Comparison of ENCODE assay signal across 8 mouse cellular contexts in genomic region chr1:92473165-92474041, GRCm38 (mm10). TPM values are rescaled to one million over a fixed set of nuclear protein-coding genes. Genes with fewer than 3 reads are reported as not detected.
A peak's percentile ranks its signal among the peaks of the same experiment; 100 is the strongest.
DNase-seq lines count a peak whose midpoint lies in the region; ATAC-seq and TF ChIP-seq lines count a peak whose summit lies in the region.

TSS of gene Ndufa10 (minus strand) at chr1:92473860.

- H3K9me3 ChIP-seq in kidney, embryonic 14.5 days (ENCODE audit: control insufficient read depth, low read length), result no peaks in the 10 kb centered on the region
- no peaks in the 10 kb centered on the region for H3K9me3 ChIP-seq in limb, embryonic 15.5 days

- TF ChIP-seq CTCF in bone marrow macrophage, adult 2 months (IDR thresholded peaks at IDR 0.05; ENCODE audit: low read depth, low read length), result no peak
- TF ChIP-seq CTCF in embryonic fibroblast, embryonic 13.5 days (IDR thresholded peaks at IDR 0.05; ENCODE audit: borderline replicate concordance, insufficient read depth, low read length), result no peak

- H3K36me3 ChIP-seq in kidney, embryonic 14.5 days (ENCODE audit: control insufficient read depth, insufficient read depth, low read length), result peaks cover 26% of the 10 kb centered on the region
- H3K36me3 ChIP-seq in limb, embryonic 15.5 days, result peaks cover 26% of the 10 kb centered on the region

- TF ChIP-seq POLR2A in bone marrow macrophage, adult 2 months (IDR thresholded peaks at IDR 0.05; ENCODE audit: borderline replicate concordance, low read depth, low read length), result no peak
- peak; percentile 91 for TF ChIP-seq POLR2A in embryonic fibroblast, embryonic 13.5 days (IDR thresholded peaks at IDR 0.05; ENCODE audit: low read depth, low read length)

- DNase-seq in A20 (ENCODE audit: low read depth, low spot score), result peak; percentile 96
- peak; percentile 85 to 91 for DNase-seq in heart, adult 9 months (ENCODE audit: low spot score in 2 of 2)
- peak; percentile 80 to 94 for DNase-seq in monocyte, adult 2 months (ENCODE audit: low read depth in 1 of 2, low spot score in 2 of 2)
- DNase-seq in spleen, postnatal 36 days (ENCODE audit: low spot score in 2 of 2), result peak; percentile 84 to 90

- ATAC-seq in kidney, embryonic 14.5 days (ENCODE audit: low FRiP score, low TSS enrichment), result peak; percentile 96
- peak; percentile 90 for ATAC-seq in limb, embryonic 15.5 days (ENCODE audit: insufficient number of reproducible peaks, low FRiP score, low TSS enrichment, low read depth)

- peak within 1 kb of the TSS; percentile 52 for H3K27ac ChIP-seq in bone marrow macrophage, adult 2 months (ENCODE audit: insufficient read depth, low read depth, low read length)
- no peak within 1 kb of the TSS for H3K27ac ChIP-seq in embryonic fibroblast, embryonic 13.5 days (ENCODE audit: insufficient read depth, low read length)
- peak within 1 kb of the TSS; percentile 59; the same call in 1 of the 2 replicates for H3K27ac ChIP-seq in kidney, embryonic 14.5 days (ENCODE audit: low read depth, low read length)
- H3K27ac ChIP-seq in limb, embryonic 15.5 days, result peak within 1 kb of the TSS; percentile 85

- peaks cover 2% of the 10 kb centered on the region; the same call in 1 of the 2 replicates for H3K4me1 ChIP-seq in bone marrow macrophage, adult 2 months (ENCODE audit: control insufficient read depth, insufficient read depth, low read length)
- no peaks in the 10 kb centered on the region for H3K4me1 ChIP-seq in embryonic fibroblast, embryonic 13.5 days (ENCODE audit: control insufficient read depth, insufficient read depth, low read length)
- H3K4me1 ChIP-seq in kidney, embryonic 14.5 days (ENCODE audit: control insufficient read depth, insufficient read depth, low read length), result peaks cover 9% of the 10 kb centered on the region
- H3K4me1 ChIP-seq in limb, embryonic 15.5 days, result peaks cover 14% of the 10 kb centered on the region

- H3K4me3 ChIP-seq in bone marrow macrophage, adult 2 months (ENCODE audit: insufficient read depth, low read length), result peak within 1 kb of the TSS; percentile 97
- peak within 1 kb of the TSS; percentile 96 for H3K4me3 ChIP-seq in embryonic fibroblast, embryonic 13.5 days (ENCODE audit: insufficient read depth, low read length)
- peak within 1 kb of the TSS; percentile 97 for H3K4me3 ChIP-seq in kidney, embryonic 14.5 days (ENCODE audit: low read length)
- peak within 1 kb of the TSS; percentile 95 for H3K4me3 ChIP-seq in limb, embryonic 15.5 days

- H3K4me2 ChIP-seq in kidney, embryonic 14.5 days (replicated peaks; ENCODE audit: low read depth, low read length), result peak within 1 kb of the TSS; percentile 93
- H3K4me2 ChIP-seq in limb, embryonic 15.5 days, result peak within 1 kb of the TSS; percentile 93

- peak within 1 kb of the TSS; percentile 95 for H3K9ac ChIP-seq in kidney, embryonic 14.5 days (ENCODE audit: low read depth, low read length)
- peak within 1 kb of the TSS; percentile 93 for H3K9ac ChIP-seq in limb, embryonic 15.5 days

- H3K27me3 ChIP-seq in kidney, embryonic 14.5 days (ENCODE audit: control insufficient read depth, insufficient read depth, low read length), result no peaks in the 10 kb centered on the region; the same call in 1 of the 2 replicates
- no peaks in the 10 kb centered on the region; the same call in 1 of the 2 replicates for H3K27me3 ChIP-seq in limb, embryonic 15.5 days

- WGBS in kidney, embryonic 14.5 days, result under 1% methylated on average over 67 of the region's 67 CpGs
- under 1% methylated on average over 67 of the region's 67 CpGs for WGBS in limb, embryonic 15.5 days

RNA-seq across cellular contexts. Expression of gene Ndufa10, which starts in this region (rescaled TPM):
- polyA plus RNA-seq in bone marrow macrophage, adult 2 months (2012; ENCODE audit: insufficient read depth, insufficient read length, missing spikeins), result 107 and 123 TPM in 2 replicates
- polyA plus RNA-seq in embryonic fibroblast, embryonic 13.5 days (2011; ENCODE audit: insufficient read length, low read depth, missing spikeins), result 166 and 171 TPM in 2 replicates
- polyA plus RNA-seq in kidney, embryonic 14.5 days (2014; fragmentation: Nextera tagmentation; extraction: Ambion mirVana), result 314 and 335 TPM in 2 replicates
- polyA plus RNA-seq in limb, embryonic 15.5 days (2015; fragmentation: Nextera tagmentation; extraction: Ambion mirVana), result 259 and 273 TPM in 2 replicates
